8 mouse cellular contexts compared by ENCODE assay signal in genomic region chr11:97021873-97022484, GRCm38 (mm10). TPM values are rescaled to one million over a fixed set of nuclear protein-coding genes. Genes with fewer than 3 reads are reported as not detected.
DNase-seq lines count a peak whose midpoint lies in the region; ATAC-seq and TF ChIP-seq lines count a peak whose summit lies in the region.

No protein-coding gene starts in this region.

- H3K4me2 ChIP-seq in intestine, postnatal 0 days (replicated peaks; ENCODE audit: low read depth) = peak overlapping the region; percentile 95
- H3K4me2 ChIP-seq in limb, embryonic 13.5 days (replicated peaks) = peak overlapping the region; percentile 87
- H3K4me2 ChIP-seq in midbrain, embryonic 14.5 days (ENCODE audit: low read length) = peak overlapping the region; percentile 64

- no peaks in the 10 kb centered on the region for H3K9me3 ChIP-seq in intestine, postnatal 0 days (ENCODE audit: control insufficient read depth)
- H3K9me3 ChIP-seq in limb, embryonic 13.5 days = no peaks in the 10 kb centered on the region
- H3K9me3 ChIP-seq in midbrain, embryonic 14.5 days (ENCODE audit: control insufficient read depth, low read length) = no peaks in the 10 kb centered on the region

- H3K27ac ChIP-seq in intestine, postnatal 0 days (ENCODE audit: low read depth, low read length) = no peak overlapping the region
- H3K27ac ChIP-seq in limb, embryonic 13.5 days = no peak overlapping the region
- no peak overlapping the region for H3K27ac ChIP-seq in midbrain, embryonic 14.5 days (replicated peaks; ENCODE audit: low read depth, low read length)

- H3K9ac ChIP-seq in intestine, postnatal 0 days (ENCODE audit: low read depth, low read length) = peak overlapping the region; percentile 65; the same call in 1 of the 2 replicates
- peak overlapping the region; percentile 67 for H3K9ac ChIP-seq in limb, embryonic 13.5 days
- H3K9ac ChIP-seq in midbrain, embryonic 14.5 days (replicated peaks; ENCODE audit: low read length) = peak overlapping the region; percentile 36; the same call in 1 of the 2 replicates

- peak; percentile 63 for DNase-seq in layer of hippocampus, adult 11-12 months (ENCODE audit: low spot score)
- no peak for DNase-seq in layer of hippocampus, adult 9-10 months (ENCODE audit: low spot score)
- DNase-seq in embryo, embryonic 9.5 days (ENCODE audit: extremely low spot score) = peak; percentile 83
- DNase-seq in heart, adult 11 months = peak; percentile 97
- DNase-seq in midbrain, embryonic 14.5 days = peak; percentile 83
- peak; percentile 69 to 83 for DNase-seq in spleen, adult 18-20 months

- peaks cover 69% of the 10 kb centered on the region for H3K27me3 ChIP-seq in intestine, postnatal 0 days (replicated peaks; ENCODE audit: control insufficient read depth, insufficient read depth, low read length)
- H3K27me3 ChIP-seq in limb, embryonic 13.5 days = peaks cover 82% of the 10 kb centered on the region
- peaks cover 79% of the 10 kb centered on the region for H3K27me3 ChIP-seq in midbrain, embryonic 14.5 days (ENCODE audit: control insufficient read depth, insufficient read depth, low read length)

- H3K4me3 ChIP-seq in intestine, postnatal 0 days (ENCODE audit: low read depth, low read length) = peak overlapping the region; percentile 52
- peak overlapping the region; percentile 54 for H3K4me3 ChIP-seq in limb, embryonic 13.5 days
- H3K4me3 ChIP-seq in midbrain, embryonic 14.5 days (replicated peaks; ENCODE audit: low read depth, low read length) = peak overlapping the region; percentile 41

- peaks cover 23% of the 10 kb centered on the region; the same call in 1 of the 2 replicates for H3K4me1 ChIP-seq in intestine, postnatal 0 days (replicated peaks; ENCODE audit: control insufficient read depth, insufficient read depth, low read length)
- H3K4me1 ChIP-seq in limb, embryonic 13.5 days = peaks cover 52% of the 10 kb centered on the region
- peaks cover 10% of the 10 kb centered on the region; the same call in 1 of the 2 replicates for H3K4me1 ChIP-seq in midbrain, embryonic 14.5 days (ENCODE audit: control insufficient read depth, insufficient read depth, low read length)

- peak; percentile 72 for ATAC-seq in intestine, postnatal 0 days
- 0 out of 2 replicates have a peak, but pooled peaks have one; percentile 10 for ATAC-seq in limb, embryonic 13.5 days (ENCODE audit: low FRiP score, low read depth)
- no peak for ATAC-seq in midbrain, embryonic 14.5 days (ENCODE audit: low FRiP score, low TSS enrichment)

- no peaks in the 10 kb centered on the region; the same call in 1 of the 2 replicates for H3K36me3 ChIP-seq in intestine, postnatal 0 days (ENCODE audit: control insufficient read depth, insufficient read depth)
- no peaks in the 10 kb centered on the region for H3K36me3 ChIP-seq in limb, embryonic 13.5 days
- no peaks in the 10 kb centered on the region for H3K36me3 ChIP-seq in midbrain, embryonic 14.5 days (ENCODE audit: control insufficient read depth, insufficient read depth, low read length)

- WGBS in intestine, postnatal 0 days = under 1% methylated on average over 50 of the region's 50 CpGs
- 2% methylated on average over 50 of the region's 50 CpGs for WGBS in limb, embryonic 13.5 days
- under 1% methylated on average over 50 of the region's 50 CpGs for WGBS in midbrain, embryonic 14.5 days

- TF ChIP-seq CTCF in intestine, postnatal 0 days (IDR thresholded peaks at IDR 0.05; ENCODE audit: low read depth) = peak; percentile 75

RNA-seq across cellular contexts. Expression of gene Scrn2, which starts 7.8 kb away (rescaled TPM):
- 24.1 and 24.5 TPM in 2 replicates for polyA plus RNA-seq in intestine, postnatal 0 days (2015; fragmentation: Nextera tagmentation; extraction: Ambion mirVana)
- polyA plus RNA-seq in limb, embryonic 13.5 days (2015; fragmentation: Nextera tagmentation; extraction: Ambion mirVana) = 27.2 and 27.7 TPM in 2 replicates
- 11.3 and 15.6 TPM in 2 replicates for polyA plus RNA-seq in midbrain, embryonic 14.5 days (2014; fragmentation: Nextera tagmentation; extraction: Ambion mirVana)

RNA-seq across cellular contexts. Expression of gene Sp6, which starts 8.8 kb away (rescaled TPM):
- polyA plus RNA-seq in intestine, postnatal 0 days (2015; fragmentation: Nextera tagmentation; extraction: Ambion mirVana) = 0.04 TPM in 1 of 2 replicates, not detected in the other
- polyA plus RNA-seq in limb, embryonic 13.5 days (2015; fragmentation: Nextera tagmentation; extraction: Ambion mirVana) = 3.6 and 4.3 TPM in 2 replicates
- polyA plus RNA-seq in midbrain, embryonic 14.5 days (2014; fragmentation: Nextera tagmentation; extraction: Ambion mirVana) = 0.15 TPM in 1 of 2 replicates, not detected in the other

RNA-seq across cellular contexts. Expression of gene Lrrc46, which starts 19.2 kb away (rescaled TPM):
- polyA plus RNA-seq in intestine, postnatal 0 days (2015; fragmentation: Nextera tagmentation; extraction: Ambion mirVana) = 0.17 and 0.18 TPM in 2 replicates
- 0.92 and 0.98 TPM in 2 replicates for polyA plus RNA-seq in limb, embryonic 13.5 days (2015; fragmentation: Nextera tagmentation; extraction: Ambion mirVana)
- polyA plus RNA-seq in midbrain, embryonic 14.5 days (2014; fragmentation: Nextera tagmentation; extraction: Ambion mirVana) = 2.3 and 3.0 TPM in 2 replicates

RNA-seq across cellular contexts. Expression of gene Mrpl10, which starts 19.4 kb away (rescaled TPM):
- 50.7 and 50.8 TPM in 2 replicates for polyA plus RNA-seq in intestine, postnatal 0 days (2015; fragmentation: Nextera tagmentation; extraction: Ambion mirVana)
- polyA plus RNA-seq in limb, embryonic 13.5 days (2015; fragmentation: Nextera tagmentation; extraction: Ambion mirVana) = 81.9 and 83.2 TPM in 2 replicates
- 54.2 and 62.2 TPM in 2 replicates for polyA plus RNA-seq in midbrain, embryonic 14.5 days (2014; fragmentation: Nextera tagmentation; extraction: Ambion mirVana)

RNA-seq across cellular contexts. Expression of gene Osbpl7, which starts 28.4 kb away (rescaled TPM):
- 10.6 and 12.0 TPM in 2 replicates for polyA plus RNA-seq in intestine, postnatal 0 days (2015; fragmentation: Nextera tagmentation; extraction: Ambion mirVana)
- 8.9 and 10.1 TPM in 2 replicates for polyA plus RNA-seq in limb, embryonic 13.5 days (2015; fragmentation: Nextera tagmentation; extraction: Ambion mirVana)
- polyA plus RNA-seq in midbrain, embryonic 14.5 days (2014; fragmentation: Nextera tagmentation; extraction: Ambion mirVana) = 7.8 and 8.9 TPM in 2 replicates
